ENCODE assay signal across 9 mouse cellular contexts in the genomic region with DNA sequence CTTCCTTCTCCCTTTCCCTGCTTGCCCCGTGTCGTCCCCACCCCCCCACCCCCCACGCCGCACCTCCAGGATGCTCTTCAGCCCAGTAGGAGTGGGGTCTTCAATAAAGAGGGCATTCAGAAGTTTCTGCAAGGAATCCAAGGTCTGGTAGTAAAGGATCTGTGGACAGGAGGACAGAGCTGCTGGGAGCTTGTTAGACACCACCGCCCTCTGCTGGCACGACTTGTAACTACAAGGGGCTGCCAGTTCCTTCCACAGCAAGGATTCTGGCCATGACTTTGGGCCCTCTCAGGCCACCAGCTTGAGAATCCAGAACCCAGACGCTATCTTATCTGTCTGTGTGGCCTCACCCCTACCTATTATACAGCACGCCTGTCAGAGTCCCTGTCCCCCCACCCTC. TPM values are rescaled to one million over a fixed set of nuclear protein-coding genes. Genes with fewer than 3 reads are reported as not detected.
DNase-seq lines count a peak whose midpoint lies in the region; ATAC-seq and TF ChIP-seq lines count a peak whose summit lies in the region.
"Had no signal": no experiment of that assay in that cellular context is flagged by ENCODE, and none has a peak within 500 bp of the region (broad histone marks: within the 10 kb centered on the region; RNA-seq: fewer than 3 reads in every experiment).

No protein-coding gene starts in this region.

- intact Hi-C loops in heart, postnatal 36 days (cut with DNase I), result loop anchor here (1.0 to 10.0 kb wide), 4 partner anchors 77 to 456 kb away; no protein-coding TSS in a partner anchor

- peak overlapping the region; percentile 14; the same call in 1 of the 2 replicates for H3K9ac ChIP-seq in ES-E14 (ENCODE audit: insufficient read depth, low read depth, low read length, poor library complexity, severe bottlenecking)
- H3K9ac ChIP-seq in forebrain, embryonic 15.5 days (replicated peaks), result no peak overlapping the region
- no peak overlapping the region for H3K9ac ChIP-seq in lung, embryonic 15.5 days

- peak; percentile 84; the same call in 1 of the 2 replicates for TF ChIP-seq CTCF in thymus, adult 2 months (IDR thresholded peaks at IDR 0.05; ENCODE audit: borderline replicate concordance, control insufficient read depth, extremely low read depth, insufficient read depth, low read length, poor library complexity)

- peaks cover 4 to 20% of the 10 kb centered on the region in 2 experiments; a peak in 3 of 4 replicates for H3K4me1 ChIP-seq in ES-E14 (ENCODE audit: control insufficient read depth in 2 of 2, insufficient read depth in 2 of 2, low read length in 2 of 2, poor library complexity in 1 of 2)
- peaks cover 20% of the 10 kb centered on the region for H3K4me1 ChIP-seq in forebrain, embryonic 15.5 days
- H3K4me1 ChIP-seq in lung, embryonic 15.5 days, result peaks cover 2% of the 10 kb centered on the region; the same call in 1 of the 2 replicates
- no peaks in the 10 kb centered on the region for H3K4me1 ChIP-seq in thymus, adult 2 months (replicated peaks; ENCODE audit: control insufficient read depth, insufficient read depth, low read length)

- TF ChIP-seq POLR2A in thymus, adult 2 months (IDR thresholded peaks at IDR 0.05; ENCODE audit: control insufficient read depth, extremely low read depth, insufficient read depth, low read length, poor library complexity), result no peak

- H3K27ac ChIP-seq in ES-E14 (ENCODE audit: insufficient read depth, low read depth, low read length, poor library complexity, severe bottlenecking), result peak overlapping the region; percentile 51; the same call in 1 of the 2 replicates
- H3K27ac ChIP-seq in forebrain, embryonic 15.5 days (replicated peaks), result no peak overlapping the region
- no peak overlapping the region for H3K27ac ChIP-seq in lung, embryonic 15.5 days
- no peak overlapping the region for H3K27ac ChIP-seq in thymus, adult 2 months (ENCODE audit: control insufficient read depth, insufficient read depth, low read length)
- H3K27ac ChIP-seq: macrophage had no signal

- peak; percentile 51; the same call in 1 of the 2 replicates for ATAC-seq in cerebellum, adult (ENCODE audit: insufficient number of reproducible peaks, low FRiP score, low TSS enrichment)
- 0 out of 2 replicates have a peak, but pooled peaks have one; percentile 34 for ATAC-seq in forebrain, embryonic 15.5 days (replicated peaks)
- ATAC-seq in lung, embryonic 15.5 days (ENCODE audit: borderline replicate concordance, extremely low read depth, low FRiP score, low TSS enrichment), result 0 out of 2 replicates have a peak, but pooled peaks have one; percentile 16

- H3K9me3 ChIP-seq in ES-E14 (ENCODE audit: control insufficient read depth, insufficient read depth, low read depth, low read length), result no peaks in the 10 kb centered on the region
- H3K9me3 ChIP-seq in forebrain, embryonic 15.5 days, result no peaks in the 10 kb centered on the region
- H3K9me3 ChIP-seq in lung, embryonic 15.5 days, result no peaks in the 10 kb centered on the region

- 0 out of 2 replicates have a peak overlapping the region, but pooled peaks have one; percentile 15 for H3K4me2 ChIP-seq in forebrain, embryonic 15.5 days (replicated peaks)
- peak overlapping the region; percentile 38; the same call in 1 of the 2 replicates for H3K4me2 ChIP-seq in lung, embryonic 15.5 days

- H3K4me3 ChIP-seq in ES-E14 (ENCODE audit: insufficient read depth in 1 of 2, low read depth in 1 of 2, low read length in 2 of 2, poor library complexity in 1 of 2, severe bottlenecking in 1 of 2), result no peak overlapping the region
- H3K4me3 ChIP-seq in forebrain, embryonic 15.5 days, result no peak overlapping the region
- 0 out of 2 replicates have a peak overlapping the region, but pooled peaks have one; percentile 1 for H3K4me3 ChIP-seq in lung, embryonic 15.5 days
- H3K4me3 ChIP-seq in thymus, adult 2 months (ENCODE audit: control insufficient read depth, insufficient read depth, low read length), result no peak overlapping the region

- in situ Hi-C loops in ES-E14 (cut with MboI; ENCODE audit: low sequenced_read_pairs in 2 of 2, unreplicated experiment in 2 of 2), result loop anchor here in 1 of 2 experiments (5.0 kb wide), 1 partner anchor 76 kb away; no protein-coding TSS in a partner anchor

- no peaks in the 10 kb centered on the region for H3K36me3 ChIP-seq in ES-E14 (ENCODE audit: control insufficient read depth, insufficient read depth, low read length, poor library complexity, severe bottlenecking)
- no peaks in the 10 kb centered on the region for H3K36me3 ChIP-seq in forebrain, embryonic 15.5 days
- no peaks in the 10 kb centered on the region for H3K36me3 ChIP-seq in lung, embryonic 15.5 days
- H3K36me3 ChIP-seq in thymus, adult 2 months (ENCODE audit: control insufficient read depth, insufficient read depth, low read length), result no peaks in the 10 kb centered on the region

- H3K27me3 ChIP-seq in forebrain, embryonic 15.5 days, result no peaks in the 10 kb centered on the region
- no peaks in the 10 kb centered on the region for H3K27me3 ChIP-seq in lung, embryonic 15.5 days
- no peaks in the 10 kb centered on the region for H3K27me3 ChIP-seq in thymus, adult 2 months (ENCODE audit: control insufficient read depth, insufficient read depth, low read length)

- 2% methylated on average over 8 of the region's 8 CpGs for WGBS in forebrain, embryonic 15.5 days
- WGBS in lung, embryonic 15.5 days, result 0% methylated on average over 8 of the region's 8 CpGs
- under 1% methylated on average over 8 of the region's 8 CpGs for WGBS in thymus, adult 2 months

- DNase-seq in ES-E14 (ENCODE audit: low read depth, low spot score), result peak; percentile 74
- DNase-seq in heart, postnatal 36 days, result peak; percentile 76 to 88
- peak; percentile 72 for DNase-seq in layer of hippocampus, adult 9-10 months (ENCODE audit: low spot score)
- peak; percentile 67 for DNase-seq in ovary, postnatal 10 days (ENCODE audit: low spot score)
- peak; percentile 74 for DNase-seq in thymus, adult 2 months

TF ChIP-seq in ES-E14, 5 proteins besides CTCF, POLR2A, EP300 and RAD21:
- TF ChIP-seq MAFK (IDR thresholded peaks at IDR 0.05; ENCODE audit: insufficient read depth, low read depth, low read length), result no peak
- TF ChIP-seq ZC3H11A (IDR thresholded peaks at IDR 0.05; ENCODE audit: borderline replicate concordance, low read depth, low read length), result peak; percentile 83
- no peak for TF ChIP-seq HCFC1 (IDR thresholded peaks at IDR 0.05; ENCODE audit: borderline replicate concordance, insufficient read depth, low read length)
- TF ChIP-seq ZNF384 (IDR thresholded peaks at IDR 0.05; ENCODE audit: low read depth, low read length), result no peak
- no peak for TF ChIP-seq CHD2 (IDR thresholded peaks at IDR 0.05; ENCODE audit: low read depth, low read length)

RNA-seq across cellular contexts. Expression of gene Mroh7, which starts 22.3 kb away (rescaled TPM):
- 0.45 and 0.63 TPM in 2 replicates for total RNA-seq in ES-E14 (2012; rRNA removed)
- polyA plus RNA-seq in forebrain, embryonic 15.5 days (2015; fragmentation: Nextera tagmentation; extraction: Ambion mirVana), result 0.20 and 0.87 TPM in 2 replicates
- under 1 TPM; 0.08 to 0.27 TPM for total RNA-seq in heart, postnatal 36 days (2021)
- 0.24 and 0.55 TPM in 2 replicates for polyA plus RNA-seq in lung, embryonic 15.5 days (2015; fragmentation: Nextera tagmentation; extraction: Ambion mirVana)
- 0.22 and 0.27 TPM in 2 replicates for polyA plus RNA-seq in thymus, adult 2 months (2012; rRNA removed)
- polyA plus RNA-seq: macrophage had no signal

RNA-seq across cellular contexts. Expression of gene Fam151a, which starts 25.3 kb away (rescaled TPM):
- total RNA-seq in ES-E14 (2012; rRNA removed), result 1.4 and 2.2 TPM in 2 replicates
- polyA plus RNA-seq in forebrain, embryonic 15.5 days (2015; fragmentation: Nextera tagmentation; extraction: Ambion mirVana), result not detected in 2 replicates
- under 1 TPM; 0.27 to 0.86 TPM for total RNA-seq in heart, postnatal 36 days (2021)
- polyA plus RNA-seq in lung, embryonic 15.5 days (2015; fragmentation: Nextera tagmentation; extraction: Ambion mirVana), result 0.19 and 0.30 TPM in 2 replicates
- polyA plus RNA-seq in thymus, adult 2 months (2012; rRNA removed), result 0.52 and 1.2 TPM in 2 replicates
- polyA plus RNA-seq: macrophage had no signal

RNA-seq across cellular contexts. Expression of gene Ttc4, which starts 29.7 kb away (rescaled TPM):
- total RNA-seq in ES-E14 (2012; rRNA removed), result 47.1 and 48.8 TPM in 2 replicates
- 121 and 124 TPM in 2 replicates for polyA plus RNA-seq in forebrain, embryonic 15.5 days (2015; fragmentation: Nextera tagmentation; extraction: Ambion mirVana)
- total RNA-seq in heart, postnatal 36 days (2021), result 10 to 100 TPM; 17.8 to 18.4 TPM
- 84.2 and 91.5 TPM in 2 replicates for polyA plus RNA-seq in lung, embryonic 15.5 days (2015; fragmentation: Nextera tagmentation; extraction: Ambion mirVana)
- polyA plus RNA-seq in thymus, adult 2 months (2012; rRNA removed), result 72.0 and 87.8 TPM in 2 replicates

RNA-seq across cellular contexts. Expression of gene Pars2, which starts 57.5 kb away (rescaled TPM):
- 12.1 and 14.7 TPM in 2 replicates for total RNA-seq in ES-E14 (2012; rRNA removed)
- polyA plus RNA-seq in forebrain, embryonic 15.5 days (2015; fragmentation: Nextera tagmentation; extraction: Ambion mirVana), result 12.6 and 14.2 TPM in 2 replicates
- 1 to 10 TPM; 3.2 to 5.6 TPM for total RNA-seq in heart, postnatal 36 days (2021)
- polyA plus RNA-seq in lung, embryonic 15.5 days (2015; fragmentation: Nextera tagmentation; extraction: Ambion mirVana), result 12.9 and 13.5 TPM in 2 replicates
- 16.3 and 17.3 TPM in 2 replicates for polyA plus RNA-seq in thymus, adult 2 months (2012; rRNA removed)
